Mouse (Mus musculus) embryo, embryonic 10 days (tissue): ENCODE results near the gene Fgfr2.

Experiments
- DNase-seq: peaks from one replicate; pipeline ENCODE4 v3.0.0-alpha.2; 2015; ENCODE audit warnings: low spot score

The Fgfr2 gene

DNA sequence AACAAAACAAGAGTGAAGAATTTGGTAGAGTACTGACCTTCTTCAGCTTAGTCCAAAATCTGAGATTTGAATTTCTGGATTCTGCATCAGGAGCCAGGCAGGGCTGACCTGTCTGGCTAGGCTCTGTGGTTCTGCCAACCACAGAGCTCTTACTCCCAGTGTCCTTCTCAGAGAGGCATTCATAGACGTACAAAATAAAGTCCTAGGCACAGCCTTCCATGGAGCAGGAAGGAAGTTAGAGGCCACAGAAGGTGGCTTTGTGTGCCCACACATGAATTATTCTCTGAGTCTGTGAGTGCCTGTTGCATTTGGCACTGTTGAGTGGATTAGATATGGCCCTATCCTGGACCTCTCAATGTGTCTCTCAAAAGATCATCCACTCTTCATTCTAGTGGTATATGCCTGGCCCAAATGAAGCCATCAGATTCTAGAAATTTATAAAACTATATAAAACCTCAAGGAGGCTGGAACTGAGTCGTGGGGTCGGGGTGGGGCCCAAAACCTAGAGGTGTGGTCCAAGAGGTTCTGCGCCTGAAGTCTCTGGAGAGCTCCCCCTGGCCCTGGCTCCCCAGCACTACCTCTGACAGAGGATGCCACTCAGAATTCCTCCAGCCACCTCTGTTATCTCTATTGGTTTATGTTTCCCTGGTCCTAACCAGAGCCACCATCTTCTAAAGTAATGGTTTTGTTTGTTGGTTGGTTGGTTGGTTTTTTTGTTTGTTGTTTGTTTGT is 234.5 kb downstream of the Fgfr2 start:
- no peak for DNase-seq

DNA sequence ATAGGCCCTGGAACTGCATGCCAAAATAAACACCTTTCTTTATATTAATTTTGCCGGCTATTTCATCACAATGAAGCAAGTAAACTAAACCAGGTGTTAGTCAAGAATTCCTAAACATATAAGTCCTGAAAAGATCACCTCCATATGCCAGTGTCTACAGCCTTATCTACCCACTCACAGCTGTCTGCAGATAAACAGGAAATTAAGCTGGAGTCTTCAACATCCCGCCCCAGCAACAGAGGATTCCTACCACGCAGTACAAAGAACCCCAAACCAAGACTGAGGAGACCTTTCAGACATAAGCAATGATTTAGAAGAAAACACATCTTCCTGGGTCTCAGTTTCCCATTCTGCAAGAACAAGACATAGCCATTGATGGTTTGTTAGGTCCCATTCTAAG is 235.1 kb downstream of the Fgfr2 start:
- DNase-seq: no peak

DNA sequence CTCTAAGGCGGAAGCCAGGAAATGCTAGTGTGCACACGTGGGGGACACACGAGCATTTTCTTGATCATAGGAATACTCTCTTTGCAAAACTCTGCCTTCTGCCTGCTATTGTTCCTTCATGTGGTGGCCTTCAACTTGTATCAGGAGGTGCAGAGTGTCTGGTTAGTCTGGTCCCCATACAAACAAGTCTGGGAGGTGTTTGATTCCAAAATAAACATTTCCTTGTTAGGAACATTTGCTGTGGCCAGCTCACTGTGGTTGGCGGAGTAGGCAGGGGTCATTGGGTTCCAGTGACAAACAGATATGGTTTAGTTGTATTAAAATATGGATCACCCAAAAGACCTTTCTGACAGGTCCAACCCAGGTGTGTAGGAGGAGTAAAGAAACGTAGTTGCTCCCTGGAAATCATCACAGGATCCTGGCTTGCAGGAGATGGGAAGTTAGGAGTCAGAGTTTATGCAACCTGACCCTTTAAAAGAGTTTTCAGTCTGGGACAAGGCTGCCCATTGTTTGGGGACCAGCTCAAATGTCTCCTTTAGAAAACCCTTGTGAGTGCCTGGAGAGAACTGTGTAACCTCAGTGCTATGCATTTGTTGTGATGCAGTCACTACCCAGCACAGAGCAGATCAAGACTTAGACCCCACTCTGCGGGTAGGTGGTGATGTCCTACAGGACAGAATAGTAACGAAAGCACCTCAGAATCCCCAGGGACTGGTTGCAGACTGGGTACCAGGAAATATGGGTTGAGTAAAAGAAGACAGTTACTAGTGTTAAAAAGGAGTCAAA is 235.9 kb downstream of the Fgfr2 start:
- peak; percentile 33 for DNase-seq

DNA sequence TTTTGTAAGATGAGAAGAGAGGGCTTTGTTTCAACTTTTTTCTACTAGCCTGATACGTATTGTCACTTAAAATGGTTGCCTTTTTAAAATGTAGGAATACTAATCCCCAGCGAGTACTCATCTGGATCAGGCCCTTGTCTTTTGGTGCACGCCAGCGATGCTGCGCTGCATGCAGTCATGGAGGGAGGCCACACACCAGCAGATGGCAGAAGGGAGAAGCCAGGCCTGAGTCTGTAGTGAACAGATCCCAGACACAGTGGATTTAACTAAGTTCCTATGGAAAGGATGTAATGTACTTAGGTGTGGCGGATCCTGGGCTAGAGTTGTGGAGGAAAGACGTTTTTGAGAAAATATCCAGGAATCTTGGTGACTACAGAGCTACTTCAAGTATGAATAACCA is 239.1 kb downstream of the Fgfr2 start:
- peak; percentile 9 for DNase-seq

DNA sequence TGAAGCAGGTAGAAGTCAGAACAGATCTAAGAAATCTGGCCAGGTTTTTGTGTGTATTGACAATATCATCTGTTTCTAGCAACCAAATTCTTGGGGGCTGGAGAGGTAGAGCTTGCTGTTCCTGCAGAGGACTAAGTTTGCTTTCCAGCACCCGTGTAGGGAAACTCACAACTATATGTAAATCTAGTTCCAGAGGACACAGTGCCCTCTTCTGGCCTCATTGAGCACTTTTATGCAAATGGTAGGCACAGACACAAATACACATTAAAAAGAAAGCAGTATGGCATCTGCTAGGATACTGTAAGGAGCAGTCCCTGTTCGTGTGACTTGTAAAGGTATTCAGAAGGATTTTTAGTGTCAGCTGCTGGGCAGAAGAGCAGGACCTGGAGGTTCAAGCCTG is 240.8 kb downstream of the Fgfr2 start:
- peak; percentile 41 for DNase-seq

DNA sequence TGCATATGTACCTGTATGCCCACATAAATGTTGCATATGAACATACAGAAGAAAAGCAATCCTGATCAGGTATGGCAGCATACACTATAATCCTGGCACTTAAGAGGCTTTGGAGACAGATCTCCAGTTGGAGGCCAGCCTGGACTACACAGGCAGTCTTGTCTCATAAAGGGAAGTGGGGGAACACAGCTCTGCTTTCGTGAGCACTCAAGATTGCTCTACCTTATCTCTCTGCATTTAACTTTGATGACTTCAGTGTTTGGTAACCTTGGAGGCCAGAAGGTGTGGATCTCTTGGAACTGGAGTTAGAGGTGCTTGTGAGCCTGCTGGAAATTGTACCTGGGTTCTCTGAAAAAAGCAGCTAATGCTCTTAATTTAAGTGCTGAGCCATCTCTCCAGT is 242.9 kb downstream of the Fgfr2 start:
- no peak for DNase-seq

DNA sequence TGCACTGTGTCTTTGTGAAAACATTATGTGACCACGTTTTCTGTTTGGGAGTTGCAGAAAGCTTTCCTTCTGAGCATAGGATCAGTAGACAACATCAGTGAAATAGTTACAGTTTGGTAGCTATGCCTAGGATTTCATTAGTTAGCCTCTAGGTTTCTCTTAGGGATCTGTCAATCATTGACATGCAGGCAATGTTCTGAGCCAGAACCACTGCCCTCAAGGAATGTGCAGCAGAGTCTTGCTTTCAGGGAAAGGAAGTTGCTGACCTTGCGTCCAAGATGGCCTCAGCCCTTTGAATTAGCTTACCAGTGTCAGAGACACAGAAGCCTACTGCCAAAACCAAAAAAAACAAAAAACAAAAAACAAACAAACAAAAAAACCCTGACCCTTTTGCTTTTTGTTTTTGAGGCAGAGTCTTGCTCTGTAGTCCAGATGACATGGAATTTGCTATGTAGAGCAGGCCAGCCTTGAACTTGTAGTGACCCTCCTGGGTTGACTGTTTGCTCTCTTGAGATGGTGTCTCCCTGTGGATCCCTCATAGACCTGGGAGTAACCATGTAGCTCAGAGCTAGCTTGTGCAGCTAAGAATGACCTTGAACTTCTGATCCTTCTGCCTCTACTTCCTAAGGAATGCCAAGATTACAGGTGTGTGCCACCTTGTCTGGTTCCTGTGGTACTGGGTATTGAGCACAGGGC is 247.6 kb downstream of the Fgfr2 start:
- DNase-seq: no peak

DNA sequence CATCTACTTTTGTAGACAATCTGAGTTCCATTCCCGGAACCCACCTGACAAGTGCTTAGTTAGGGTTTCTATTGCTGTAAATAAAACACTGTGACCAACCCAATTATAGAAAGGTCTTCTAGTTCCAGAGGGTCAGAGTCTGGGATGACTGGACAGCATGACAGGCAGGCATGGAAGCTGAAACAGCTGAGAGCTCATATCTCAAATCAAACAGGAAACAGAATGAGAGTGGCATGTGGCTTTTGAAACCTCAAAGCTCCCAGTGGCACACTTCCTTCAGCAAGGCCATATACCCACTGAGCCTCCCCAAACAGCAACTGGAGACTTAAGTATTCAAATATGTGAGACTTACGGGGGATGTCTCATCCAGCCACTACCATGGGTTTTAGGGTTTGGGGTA is 250.1 kb downstream of the Fgfr2 start:
- no peak for DNase-seq

DNA sequence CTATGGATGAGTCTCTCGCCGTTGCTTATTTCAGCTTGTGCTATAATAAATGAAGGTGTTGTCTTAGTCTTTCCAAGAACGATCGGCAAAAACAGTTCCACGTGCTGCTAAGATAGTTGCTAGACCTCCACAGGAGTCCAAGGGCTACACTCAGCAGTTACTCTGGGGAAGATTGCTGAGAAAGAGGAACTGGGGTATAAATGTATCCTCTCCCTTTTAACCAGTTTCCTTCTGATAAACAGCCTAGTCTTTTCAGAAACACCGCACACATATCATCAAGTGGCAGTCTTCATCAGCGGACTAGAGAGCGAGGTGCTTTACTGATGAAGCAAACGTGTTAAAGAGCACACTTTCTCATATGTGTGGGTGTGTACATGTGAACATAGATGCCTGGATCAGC is 256.8 kb downstream of the Fgfr2 start:
- DNase-seq: no peak

DNA sequence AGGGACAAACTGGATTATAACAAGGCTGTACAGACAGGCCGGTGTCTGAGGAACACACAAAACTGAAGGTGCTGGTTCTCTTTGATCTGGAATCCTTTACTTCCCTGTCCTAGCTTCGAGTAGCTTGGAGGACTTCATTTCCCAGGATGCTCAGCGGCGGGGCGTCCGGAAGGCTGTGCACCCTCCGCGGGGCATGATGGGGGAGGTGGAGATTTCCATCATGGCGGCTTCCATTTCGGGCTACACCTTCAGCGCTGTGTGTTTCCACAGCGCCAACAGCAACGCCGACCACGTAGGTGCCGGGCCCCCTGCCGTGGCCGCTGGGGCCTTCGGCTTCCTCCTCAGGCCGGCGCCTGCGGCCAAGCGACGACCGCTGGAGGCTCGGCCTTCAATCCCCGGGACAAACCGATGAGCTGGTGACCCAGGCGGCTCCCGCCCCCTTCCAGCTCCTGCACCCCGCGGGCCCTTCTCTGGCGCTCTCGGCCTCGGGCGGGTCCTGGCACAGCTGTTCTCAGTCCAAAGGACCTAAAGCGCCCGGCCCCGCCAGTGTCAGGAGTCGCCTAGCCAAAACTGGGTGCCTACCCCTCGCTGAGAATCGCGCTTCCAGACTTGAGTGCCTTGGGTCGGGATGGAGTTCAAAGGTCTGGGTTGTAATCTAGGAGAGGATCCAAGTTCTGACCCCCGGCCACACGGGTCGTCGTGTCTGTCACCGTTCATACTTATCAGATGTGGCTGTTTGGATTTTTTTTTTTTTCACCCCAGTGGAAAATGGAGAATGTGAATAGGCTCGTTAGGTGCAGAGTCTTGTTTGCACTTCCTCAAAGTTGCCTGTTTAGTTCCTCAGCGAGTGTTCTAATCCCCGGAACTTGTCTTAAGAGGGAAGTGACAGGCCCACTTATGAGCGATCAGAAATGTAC is 263.9 kb downstream of the Fgfr2 start, which contains the start of gene Abraxas2:
Abraxas2 (plus strand) TSS at position 184 of the 917 bp plus-strand sequence.
- DNase-seq: peak; percentile 95

DNA sequence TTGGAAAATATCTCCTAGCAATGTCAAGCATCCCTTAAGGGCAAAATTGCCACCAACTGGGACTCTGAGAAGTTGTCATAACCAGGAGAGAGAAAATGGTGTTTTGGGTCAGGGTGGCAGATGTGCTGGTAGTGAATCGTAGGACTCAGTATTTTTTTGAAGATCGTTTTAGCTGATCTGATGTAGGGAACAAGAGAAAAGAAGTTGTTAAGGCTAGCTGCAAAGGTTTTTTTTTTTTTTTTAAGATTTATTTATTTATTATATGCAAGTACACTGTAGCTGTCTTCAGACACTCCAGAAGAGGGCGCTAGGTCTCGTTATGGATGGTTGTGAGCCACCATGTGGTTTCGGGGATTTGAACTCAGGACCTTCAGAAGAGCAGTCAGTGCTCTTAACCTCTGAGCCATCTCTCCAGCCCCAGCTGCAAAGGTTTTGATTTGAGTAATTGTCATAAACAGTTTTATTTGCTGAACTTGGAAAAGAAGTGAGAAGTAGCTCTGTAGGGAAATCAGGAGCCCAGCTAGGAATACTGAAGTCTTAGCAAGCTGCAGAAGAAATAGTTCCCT is 265.0 kb downstream of the Fgfr2 start:
- no peak for DNase-seq

DNA sequence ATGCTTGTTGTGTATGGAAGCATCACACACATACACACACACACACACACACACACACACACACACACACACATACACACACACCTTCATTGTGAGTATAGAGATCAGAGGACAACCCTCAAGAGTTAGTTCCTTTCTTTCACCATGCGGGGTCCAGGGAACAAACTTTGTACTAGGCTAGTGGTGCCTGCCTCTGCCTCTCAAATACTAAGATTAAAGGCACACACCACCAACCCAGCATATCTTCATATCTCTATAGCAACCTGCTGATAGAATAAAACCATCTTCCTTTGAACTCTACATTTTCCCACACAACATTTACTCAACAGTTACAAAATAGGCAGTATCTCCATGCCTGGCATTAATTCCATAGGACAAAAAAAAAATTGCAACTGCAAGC is 267.1 kb downstream of the Fgfr2 start:
- DNase-seq: no peak

DNA sequence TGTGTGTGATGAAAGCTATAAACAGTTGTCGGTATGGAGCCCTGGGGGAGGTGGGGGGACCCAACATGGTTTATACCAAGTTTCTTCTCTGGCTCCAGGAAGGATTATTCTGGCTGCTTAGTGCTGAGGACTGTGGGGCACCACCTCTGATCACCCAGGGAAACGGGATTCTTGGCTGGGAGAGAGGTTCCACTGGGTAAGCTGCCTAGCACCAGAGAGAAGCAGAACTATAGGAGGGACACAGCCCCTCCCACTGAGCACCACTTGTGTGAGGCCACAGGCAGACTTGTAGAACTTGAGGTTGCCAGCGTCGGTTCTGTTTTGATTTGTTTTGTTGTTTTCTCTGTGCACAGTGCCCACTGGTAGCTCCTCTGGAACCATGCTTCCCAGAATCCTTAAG is 269.2 kb downstream of the Fgfr2 start:
- no peak for DNase-seq

DNA sequence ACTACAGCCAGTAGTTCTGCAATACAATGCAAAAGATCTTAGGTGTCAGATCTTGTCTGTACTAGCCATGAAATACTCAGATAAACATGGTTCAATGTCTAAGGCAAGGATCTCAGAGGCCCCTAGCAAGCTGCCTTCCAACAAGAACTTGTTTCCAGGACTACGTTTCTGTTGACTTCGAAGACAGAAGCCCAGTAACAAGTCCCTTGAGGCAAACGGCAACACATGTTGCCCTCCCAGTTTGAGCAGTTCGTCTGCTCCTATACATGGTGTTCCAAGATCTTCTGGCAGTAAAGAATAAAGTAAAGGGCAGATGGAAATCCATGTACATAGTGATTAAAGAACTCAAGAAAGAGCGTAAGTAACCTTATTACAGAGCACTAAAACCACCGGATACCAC is 269.8 kb downstream of the Fgfr2 start:
- DNase-seq: no peak

DNA sequence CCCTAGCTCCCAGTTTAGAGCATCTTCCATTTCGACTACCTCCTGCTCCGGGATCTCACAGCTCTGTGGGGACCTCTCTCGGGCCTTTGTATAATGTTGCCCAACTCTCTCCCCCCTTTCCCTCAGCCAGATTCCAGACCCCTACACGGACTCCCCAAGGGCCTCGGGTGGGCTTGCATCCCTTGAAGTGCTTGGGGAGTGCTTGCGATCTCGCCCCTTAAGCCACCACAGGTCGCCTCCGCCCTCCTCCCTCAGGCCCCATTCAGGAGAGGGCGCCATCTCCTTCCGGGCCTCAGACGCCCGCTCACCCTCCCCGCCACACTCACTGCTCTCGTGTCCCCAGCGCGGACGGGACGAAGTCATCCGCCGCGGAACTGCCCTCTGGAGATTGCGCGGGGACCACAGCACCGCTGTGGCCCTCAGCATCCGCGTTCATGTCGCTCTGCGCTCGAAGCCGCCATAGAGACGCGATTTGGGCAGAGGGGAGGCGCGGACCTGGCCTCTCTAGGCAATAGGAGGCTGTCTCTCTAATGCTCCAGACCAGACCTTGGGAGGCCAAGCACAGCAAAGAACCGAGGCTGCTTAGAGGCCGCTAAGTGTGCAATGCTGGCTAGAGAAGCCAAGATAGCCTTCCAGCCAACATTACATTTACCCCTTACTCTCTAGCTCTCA is 270.8 kb downstream of the Fgfr2 start, which contains the start of gene Eef1akmt2:
Eef1akmt2 (minus strand) TSS at position 501 of the 672 bp plus-strand sequence.
- peak; percentile 94 for DNase-seq

DNA sequence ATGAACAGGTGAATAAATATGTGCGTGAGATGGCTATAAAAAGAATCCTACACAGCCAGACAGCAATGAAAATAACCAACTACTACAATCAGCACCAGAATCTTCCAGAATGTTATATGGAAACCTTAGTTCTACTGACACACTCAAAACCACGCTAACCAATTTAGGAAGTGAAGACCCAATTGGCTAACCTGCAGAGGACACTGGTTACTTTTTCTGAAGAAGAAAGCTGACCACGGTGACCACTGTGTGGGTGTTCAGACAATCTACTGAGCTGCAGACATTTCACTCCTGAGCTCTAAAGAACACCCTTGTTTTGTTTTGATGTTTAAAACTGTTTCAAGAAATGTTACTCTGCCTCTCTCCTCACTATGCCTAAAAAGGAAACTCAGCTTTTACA is 280.0 kb downstream of the Fgfr2 start:
- no peak for DNase-seq

DNA sequence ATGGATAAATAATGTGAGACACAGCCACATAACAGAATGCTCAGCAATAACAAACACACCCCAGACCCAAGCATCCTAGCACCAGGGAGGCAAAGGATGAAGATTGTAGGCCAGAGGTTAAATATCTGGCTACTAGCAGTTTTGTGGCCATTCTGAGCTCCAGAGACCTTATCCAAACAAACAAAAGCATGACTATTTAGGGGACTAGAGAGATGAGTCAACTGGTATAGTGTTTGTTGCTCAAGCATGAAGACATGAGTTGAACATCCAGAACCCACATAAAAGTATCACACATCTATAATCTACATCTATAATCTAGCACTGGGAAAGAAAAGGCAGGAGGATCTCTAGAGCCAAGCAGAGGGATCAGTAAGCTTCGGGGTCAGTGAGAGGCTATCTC is 280.7 kb downstream of the Fgfr2 start:
- DNase-seq: no peak

DNA sequence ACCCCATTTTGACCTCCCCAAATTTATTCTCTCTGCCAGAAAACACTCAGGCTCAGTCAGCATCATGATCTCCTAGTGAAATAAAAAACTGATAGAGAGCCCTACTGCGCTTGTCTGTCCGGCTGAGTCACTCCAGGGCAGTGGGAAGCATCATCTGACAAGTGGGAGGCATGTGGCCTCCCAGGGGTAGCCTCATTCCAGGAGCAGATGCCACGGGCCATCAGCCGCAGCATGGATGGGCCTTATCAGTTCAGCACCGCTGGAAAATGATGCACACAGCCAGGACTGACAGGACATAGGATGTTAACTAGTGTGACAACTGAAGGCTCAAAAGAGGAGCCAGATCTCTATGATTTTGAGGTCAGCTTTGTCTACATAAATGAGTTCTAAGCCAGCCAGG is 281.9 kb downstream of the Fgfr2 start:
- DNase-seq: no peak

DNA sequence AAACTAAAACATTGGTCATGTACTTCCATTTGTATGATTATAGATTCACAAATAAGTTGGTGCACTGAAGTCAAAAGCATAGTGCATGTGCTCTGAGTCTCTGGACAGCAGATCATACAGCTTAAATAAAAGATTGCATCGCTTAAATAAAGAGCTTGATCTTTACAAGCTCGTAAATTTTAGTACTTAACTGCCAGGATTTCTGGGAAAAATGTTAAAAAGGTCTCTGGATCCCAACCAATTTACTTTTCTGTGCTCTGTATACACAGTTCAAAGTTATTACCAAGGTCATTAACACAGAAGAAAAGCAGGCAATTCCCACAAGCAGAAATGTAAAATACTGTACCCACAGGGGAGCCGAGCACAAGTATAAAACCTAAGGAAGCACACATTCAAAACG is 292.2 kb downstream of the Fgfr2 start:
- DNase-seq: no peak

DNA sequence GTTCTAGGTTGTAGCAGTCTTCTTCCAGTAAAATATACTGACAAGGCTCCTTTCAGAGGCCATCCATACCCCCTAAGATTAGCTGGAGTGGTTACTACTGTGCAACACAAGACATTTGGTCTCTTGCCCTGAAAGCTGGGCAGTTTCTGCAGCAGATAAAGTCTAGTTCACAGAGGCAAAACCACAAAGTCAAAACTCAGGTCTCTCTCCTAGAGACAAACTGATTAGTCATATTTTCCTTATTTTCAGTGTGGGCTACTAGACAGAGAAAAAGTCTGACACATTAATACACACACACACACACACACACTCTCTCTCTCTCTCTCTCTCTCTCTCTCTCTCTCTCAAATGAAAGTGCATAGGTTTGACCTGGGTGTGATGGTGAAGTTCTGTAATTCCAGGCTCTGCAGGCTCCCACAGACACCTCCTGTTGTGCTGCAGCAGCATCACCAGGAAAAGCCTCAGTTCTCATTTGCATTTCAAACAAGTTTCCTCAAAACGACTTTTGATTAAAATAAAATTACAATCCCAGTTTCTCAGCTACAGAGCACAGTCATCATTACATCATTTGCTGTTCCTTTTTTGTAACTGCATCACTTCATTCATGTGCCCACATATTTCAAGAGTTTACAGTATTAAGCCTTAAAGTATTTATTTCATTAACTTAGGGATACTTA is 298.7 kb downstream of the Fgfr2 start:
- DNase-seq: no peak
